Mouse (Mus musculus) C2C12 (cell line): ENCODE results near the gene Iqca. TPM values are rescaled to one million over a fixed set of nuclear protein-coding genes. Genes with fewer than 3 reads are reported as not detected.

Experiments
- H3K27me3 ChIP-seq: one replicate; pipeline ENCODE4 v1.6.1; 2011; ENCODE audit not compliant: control insufficient read depth, insufficient read depth, insufficient read length
- H3K36me3 ChIP-seq: one replicate; pipeline ENCODE4 v1.6.1; 2011; ENCODE audit not compliant: control insufficient read depth, insufficient read depth
- H3K4me3 ChIP-seq: one replicate; pipeline ENCODE4 v1.5.1; 2011; ENCODE audit warnings: mild to moderate bottlenecking, control low read depth; ENCODE audit not compliant: poor library complexity, insufficient read depth, severe bottlenecking
- H3K79me2 ChIP-seq: one replicate; pipeline ENCODE4 v1.6.1; 2011; ENCODE audit not compliant: control insufficient read depth, insufficient read depth
- H3K79me3 ChIP-seq: one replicate; pipeline ENCODE4 v1.6.1; 2011; ENCODE audit warnings: low read depth, control low read depth
- H3ac ChIP-seq: one replicate; pipeline ENCODE3; 2011; ENCODE audit warnings: low read depth; ENCODE audit not compliant: control insufficient read depth, insufficient read length
- CEBPB ChIP-seq: IDR thresholded peaks from one replicate; pipeline ENCODE4 v1.6.1; 2011; ENCODE audit warnings: low read depth, mild to moderate bottlenecking, control low read depth, moderate library complexity
- CTCF ChIP-seq: IDR thresholded peaks from one replicate; pipeline ENCODE4 v1.5.1; 2011; ENCODE audit not compliant: control insufficient read depth, insufficient read depth, insufficient read length
- FOSL1 ChIP-seq: IDR thresholded peaks from one replicate; pipeline ENCODE4 v1.8.0; 2011; ENCODE audit warnings: mild to moderate bottlenecking, low read length; ENCODE audit not compliant: poor library complexity, insufficient read depth, severe bottlenecking
- MAX ChIP-seq: IDR thresholded peaks from one replicate; pipeline ENCODE4 v1.6.1; 2011; ENCODE audit warnings: mild to moderate bottlenecking, control low read depth
- MYOD1 ChIP-seq: IDR thresholded peaks from one replicate; pipeline ENCODE4 v1.6.1; 2011; ENCODE audit warnings: low read depth; ENCODE audit not compliant: control insufficient read depth, insufficient read length
- MYOG ChIP-seq: IDR thresholded peaks from one replicate; pipeline ENCODE4 v1.6.1; 2011; ENCODE audit not compliant: control insufficient read depth, insufficient read length; ENCODE audit errors: extremely low read depth
- USF1 ChIP-seq: IDR thresholded peaks from one replicate; pipeline ENCODE4 v1.6.1; 2011; ENCODE audit warnings: low read depth, mild to moderate bottlenecking, control low read depth, moderate library complexity
- polyA plus RNA-seq: library from polyadenylated mRNA; unstranded; fragments of >200 nt; fragmentation: generic; extraction: Trizol; gene quantifications from one replicate; pipeline ENCODE4 v1.2.1, GENCODE M21; 2012; ENCODE audit warnings: missing spikeins

Iqca gene
- polyA plus RNA-seq, 1 experiment, result not detected

DNA sequence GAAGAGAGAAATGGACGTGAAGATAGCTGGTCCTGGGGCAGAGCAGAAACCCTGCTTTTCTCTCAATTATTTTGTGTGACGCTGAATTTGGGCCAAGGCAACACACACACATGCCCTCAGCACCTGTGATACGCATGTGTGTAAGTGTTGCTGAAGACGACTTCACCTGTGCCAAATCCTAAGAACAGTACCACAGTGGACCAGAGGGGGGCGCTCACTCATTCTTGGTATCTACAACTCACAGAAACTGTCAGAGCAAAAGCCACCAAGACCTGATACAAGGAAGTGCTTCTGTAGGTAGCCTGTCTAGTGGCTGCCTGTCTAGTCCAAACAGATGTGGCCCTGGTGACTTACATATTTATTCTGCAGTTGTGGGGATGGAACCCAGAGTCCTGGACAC, 139.9 kb downstream of the Iqca start:
- TF ChIP-seq USF1, result no peak
- TF ChIP-seq CTCF, result no peak
- no peak for TF ChIP-seq MYOG
- TF ChIP-seq MYOD1, result no peak
- TF ChIP-seq FOSL1, result no peak
- TF ChIP-seq MAX, result no peak
- TF ChIP-seq CEBPB, result no peak
- Histone ChIP-seq H3K4me3 (no peak overlapping the region), H3K36me3 (no peaks in the 10 kb centered on the region), H3ac (no peak overlapping the region), H3K79me3 (no peaks in the 10 kb centered on the region), H3K27me3 (no peaks in the 10 kb centered on the region), H3K79me2 (no peaks in the 10 kb centered on the region)

DNA sequence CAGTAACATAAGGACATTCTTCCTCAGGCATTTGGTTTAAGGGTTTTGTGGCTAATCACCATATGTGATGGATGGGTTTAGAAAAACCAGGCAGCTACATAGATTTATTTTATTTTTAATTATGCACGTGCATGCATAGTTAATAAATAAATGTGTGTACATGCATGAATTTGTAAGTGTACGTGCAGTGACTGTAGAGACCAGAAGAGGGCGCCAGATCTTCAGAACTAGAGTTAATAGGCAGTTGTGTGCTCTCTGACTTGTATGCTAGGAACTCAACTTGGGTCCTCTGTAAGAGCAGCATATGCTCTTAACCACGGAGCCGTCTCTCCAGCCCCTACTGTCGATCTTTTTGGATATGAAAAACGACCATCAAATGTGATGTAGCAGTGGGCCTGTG, 140.4 kb downstream of the Iqca start:
- no peaks in the 10 kb centered on the region for H3K36me3 ChIP-seq

DNA sequence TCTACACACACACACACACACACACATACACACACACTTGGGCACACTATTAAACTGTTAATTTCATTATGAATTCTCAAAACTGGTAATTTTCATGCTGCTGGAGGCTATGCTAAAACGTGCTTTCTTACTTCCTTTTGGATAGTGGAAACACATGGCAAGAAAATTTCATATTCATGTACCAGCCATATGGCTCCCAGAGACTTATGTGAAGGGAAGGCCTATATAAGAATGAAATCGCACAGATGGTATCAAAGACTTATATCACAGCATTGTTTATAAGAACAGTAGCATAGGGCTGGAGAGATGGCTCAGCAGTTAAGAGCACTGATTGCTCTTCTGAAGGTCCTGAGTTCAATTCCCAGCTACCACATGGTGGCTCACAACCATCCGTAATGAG, 141.0 kb downstream of the Iqca start:
- no peak overlapping the region for H3ac ChIP-seq
- H3K4me3 ChIP-seq, result no peak overlapping the region
- no peaks in the 10 kb centered on the region for H3K79me3 ChIP-seq
- H3K79me2 ChIP-seq, result no peaks in the 10 kb centered on the region
- H3K27me3 ChIP-seq, result no peaks in the 10 kb centered on the region
- TF ChIP-seq USF1, result no peak
- no peak for TF ChIP-seq FOSL1
- no peak for TF ChIP-seq CTCF
- no peak for TF ChIP-seq MYOG
- no peak for TF ChIP-seq MAX
- TF ChIP-seq CEBPB, result no peak
- no peak for TF ChIP-seq MYOD1
- no peaks in the 10 kb centered on the region for H3K36me3 ChIP-seq

More for the DNA sequence above, 140.4 kb downstream of the Iqca start:
- Histone ChIP-seq H3K4me3 (no peak overlapping the region), H3ac (no peak overlapping the region), H3K27me3 (no peaks in the 10 kb centered on the region), H3K79me2 (no peaks in the 10 kb centered on the region), H3K79me3 (no peaks in the 10 kb centered on the region)
- TF ChIP-seq MYOG (no peak), MAX (no peak), MYOD1 (no peak), CTCF (no peak), USF1 (no peak), CEBPB (no peak), FOSL1 (no peak)

DNA sequence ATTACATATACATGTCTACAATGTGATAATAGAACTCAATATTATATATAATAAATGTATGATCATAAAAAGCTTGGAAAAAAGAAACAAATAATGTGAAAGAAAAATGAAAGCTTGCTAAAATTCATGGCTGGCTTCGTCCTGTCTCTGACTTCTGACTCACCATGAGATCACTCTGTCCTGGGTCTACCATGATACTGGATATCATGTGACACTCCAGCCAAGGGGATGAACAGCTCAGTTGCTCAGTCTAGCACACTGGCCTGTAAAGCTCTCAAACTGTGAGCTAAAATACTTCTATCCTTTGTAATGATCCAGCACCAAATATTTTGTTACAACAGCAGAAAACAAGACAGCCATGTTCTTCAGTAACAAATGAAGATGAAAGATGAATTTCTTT, 143.1 kb downstream of the Iqca start:
- peak; percentile 38 for TF ChIP-seq FOSL1
- TF ChIP-seq MYOG, result no peak
- TF ChIP-seq MYOD1, result no peak
- peak; percentile 54 for TF ChIP-seq USF1
- no peak for TF ChIP-seq CEBPB
- TF ChIP-seq CTCF, result no peak
- TF ChIP-seq MAX, result no peak
- no peak overlapping the region for H3ac ChIP-seq
- H3K79me3 ChIP-seq, result no peaks in the 10 kb centered on the region
- H3K4me3 ChIP-seq, result no peak overlapping the region
- no peaks in the 10 kb centered on the region for H3K27me3 ChIP-seq
- no peaks in the 10 kb centered on the region for H3K79me2 ChIP-seq
- H3K36me3 ChIP-seq, result no peaks in the 10 kb centered on the region

DNA sequence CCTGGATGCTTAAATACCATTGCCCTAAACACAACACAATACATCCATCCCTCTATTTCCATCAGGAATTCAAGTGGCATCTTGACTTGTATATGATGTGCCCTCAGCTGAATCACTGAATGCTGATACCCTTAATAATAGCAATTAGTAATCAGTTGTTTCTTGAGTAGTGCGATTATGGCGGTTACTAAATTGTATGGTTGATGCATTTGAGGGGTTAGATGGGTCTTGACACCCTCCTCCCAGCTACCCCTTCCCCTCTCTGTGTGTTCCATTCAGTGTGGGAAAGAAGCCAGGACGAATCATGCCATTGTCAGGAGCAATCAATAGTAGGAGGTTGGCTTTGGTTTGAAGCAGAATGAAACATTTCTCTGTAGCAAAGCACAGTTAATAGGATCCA, 144.0 kb downstream of the Iqca start:
- Histone ChIP-seq H3K4me3 (no peak overlapping the region), H3K27me3 (no peaks in the 10 kb centered on the region), H3K79me3 (no peaks in the 10 kb centered on the region), H3K79me2 (no peaks in the 10 kb centered on the region), H3ac (no peak overlapping the region), H3K36me3 (no peaks in the 10 kb centered on the region)
- no peak for TF ChIP-seq CEBPB
- no peak for TF ChIP-seq MYOG
- no peak for TF ChIP-seq MYOD1
- no peak for TF ChIP-seq MAX
- no peak for TF ChIP-seq FOSL1
- no peak for TF ChIP-seq CTCF

DNA sequence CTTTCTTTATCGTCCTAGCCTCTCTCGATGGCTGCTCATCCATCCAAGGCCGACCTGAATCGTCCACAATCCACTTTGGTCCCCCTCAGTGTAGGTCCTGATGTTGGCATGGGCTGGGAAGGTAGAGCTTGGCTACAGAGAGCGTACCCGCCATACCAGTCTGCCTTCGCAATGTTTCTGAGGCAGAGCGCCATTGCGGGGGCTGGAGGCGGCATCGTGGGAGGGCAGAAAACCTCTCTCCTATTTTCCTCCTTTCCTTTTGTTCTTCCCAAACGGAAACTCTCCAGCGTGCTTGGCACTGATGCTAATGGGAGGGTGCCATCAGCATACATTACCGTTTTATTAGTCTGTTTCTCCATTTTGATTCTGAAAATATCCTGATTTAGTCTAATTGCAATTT, 146.5 kb downstream of the Iqca start:
- Histone ChIP-seq H3K79me2 (no peaks in the 10 kb centered on the region), H3K79me3 (no peaks in the 10 kb centered on the region), H3K36me3 (no peaks in the 10 kb centered on the region), H3K4me3 (no peak overlapping the region), H3K27me3 (peaks cover 9% of the 10 kb centered on the region), H3ac (no peak overlapping the region)
- TF ChIP-seq FOSL1, result no peak
- TF ChIP-seq MYOD1, result no peak
- TF ChIP-seq USF1, result no peak
- TF ChIP-seq CTCF, result no peak
- no peak for TF ChIP-seq MAX
- no peak for TF ChIP-seq MYOG
- TF ChIP-seq CEBPB, result no peak
